ENCODE assay signal across 7 mouse cellular contexts in the genomic region with DNA sequence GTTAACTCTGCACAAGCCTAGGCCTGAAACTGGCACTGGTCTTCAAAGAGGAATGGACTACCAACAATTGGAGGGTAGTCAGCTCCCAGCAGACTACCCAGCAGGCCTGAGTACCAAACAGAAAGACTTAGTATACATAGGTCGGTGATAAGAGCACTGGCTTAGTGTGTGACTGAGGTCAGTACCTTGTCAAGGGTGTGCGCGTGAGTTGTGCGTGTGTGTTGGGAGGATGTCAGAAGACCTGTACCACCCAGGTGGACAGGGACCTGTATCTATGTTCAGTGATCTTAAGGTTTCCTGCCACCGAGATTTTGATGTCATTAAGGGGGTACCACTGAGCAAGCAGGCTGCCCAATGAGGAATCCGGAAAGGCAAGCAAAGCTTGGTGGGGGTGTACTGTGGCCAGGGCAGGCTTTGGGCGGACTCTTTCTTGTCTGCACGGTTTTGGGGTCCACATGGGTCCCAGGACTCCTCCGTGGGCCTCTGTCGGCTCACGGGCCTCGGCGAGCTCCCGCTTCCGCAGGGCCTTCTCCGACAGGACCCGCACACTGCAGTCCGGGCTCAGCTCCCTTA. TPM values are rescaled to one million over a fixed set of nuclear protein-coding genes. Genes with fewer than 3 reads are reported as not detected.
A peak's percentile ranks its signal among the peaks of the same experiment; 100 is the strongest.
DNase-seq lines count a peak whose midpoint lies in the region; ATAC-seq and TF ChIP-seq lines count a peak whose summit lies in the region.

No protein-coding gene starts in this region.

- 8% methylated on average over 18 of the region's 18 CpGs for WGBS in lung, embryonic 14.5 days
- 12% methylated on average over 18 of the region's 18 CpGs for WGBS in embryonic facial prominence, embryonic 12.5 days
- 16% methylated on average over 18 of the region's 18 CpGs for WGBS in neural tube, embryonic 12.5 days

- no peaks in the 10 kb centered on the region for H3K27me3 ChIP-seq in lung, embryonic 14.5 days (ENCODE audit: insufficient read depth, low read length)
- H3K27me3 ChIP-seq in embryonic facial prominence, embryonic 12.5 days, result no peaks in the 10 kb centered on the region
- H3K27me3 ChIP-seq in neural tube, embryonic 12.5 days (replicated peaks), result no peaks in the 10 kb centered on the region

- no peaks in the 10 kb centered on the region for H3K4me1 ChIP-seq in lung, embryonic 14.5 days (ENCODE audit: insufficient read depth)
- H3K4me1 ChIP-seq in embryonic facial prominence, embryonic 12.5 days, result peaks cover 4% of the 10 kb centered on the region; the same call in 1 of the 2 replicates
- peaks cover 6% of the 10 kb centered on the region; the same call in 1 of the 2 replicates for H3K4me1 ChIP-seq in neural tube, embryonic 12.5 days

- H3K4me3 ChIP-seq in lung, embryonic 14.5 days (ENCODE audit: low read depth, low read length), result peak overlapping the region; percentile 72
- H3K4me3 ChIP-seq in embryonic facial prominence, embryonic 12.5 days, result peak overlapping the region; percentile 80
- peak overlapping the region; percentile 67 for H3K4me3 ChIP-seq in neural tube, embryonic 12.5 days

- peak; percentile 78; the same call in 1 of the 2 replicates for ATAC-seq in lung, embryonic 14.5 days (ENCODE audit: insufficient read depth)
- ATAC-seq in embryonic facial prominence, embryonic 12.5 days (ENCODE audit: insufficient number of reproducible peaks, insufficient read depth, low FRiP score, low TSS enrichment), result no peak; the same call in 1 of the 2 replicates
- ATAC-seq in neural tube, embryonic 12.5 days (ENCODE audit: low FRiP score, low read depth), result peak; percentile 82

- no peaks in the 10 kb centered on the region for H3K9me3 ChIP-seq in lung, embryonic 14.5 days (ENCODE audit: low read depth, low read length)
- H3K9me3 ChIP-seq in embryonic facial prominence, embryonic 12.5 days, result no peaks in the 10 kb centered on the region
- no peaks in the 10 kb centered on the region for H3K9me3 ChIP-seq in neural tube, embryonic 12.5 days

- no peak for TF ChIP-seq CTCF in lung, embryonic 14.5 days (IDR thresholded peaks at IDR 0.05; ENCODE audit: low read depth)

- DNase-seq in lung, embryonic 14.5 days, result peak; percentile 28
- DNase-seq in lung, postnatal 10 days, result no peak
- peak; percentile 37 for DNase-seq in induced T-regulatory cell, adult 2 months (ENCODE audit: low read depth)
- DNase-seq in adipocyte (ENCODE audit: low spot score), result no peak
- DNase-seq in adrenal gland, postnatal 36 days, result no peak

- no peaks in the 10 kb centered on the region for H3K36me3 ChIP-seq in lung, embryonic 14.5 days (ENCODE audit: insufficient read depth)
- no peaks in the 10 kb centered on the region for H3K36me3 ChIP-seq in embryonic facial prominence, embryonic 12.5 days
- H3K36me3 ChIP-seq in neural tube, embryonic 12.5 days, result no peaks in the 10 kb centered on the region

- H3K27ac ChIP-seq in lung, embryonic 14.5 days (ENCODE audit: low read depth), result peak overlapping the region; percentile 75; the same call in 1 of the 2 replicates
- peak overlapping the region; percentile 87 for H3K27ac ChIP-seq in embryonic facial prominence, embryonic 12.5 days
- H3K27ac ChIP-seq in neural tube, embryonic 12.5 days, result peak overlapping the region; percentile 82

- H3K4me2 ChIP-seq in lung, embryonic 14.5 days, result peak overlapping the region; percentile 86
- H3K4me2 ChIP-seq in embryonic facial prominence, embryonic 12.5 days (replicated peaks), result peak overlapping the region; percentile 83
- H3K4me2 ChIP-seq in neural tube, embryonic 12.5 days (replicated peaks), result peak overlapping the region; percentile 92

- peak overlapping the region; percentile 90 for H3K9ac ChIP-seq in lung, embryonic 14.5 days
- H3K9ac ChIP-seq in embryonic facial prominence, embryonic 12.5 days, result peak overlapping the region; percentile 92
- peak overlapping the region; percentile 87 for H3K9ac ChIP-seq in neural tube, embryonic 12.5 days

RNA-seq across cellular contexts. Expression of a gene that starts 0.5 kb away (rescaled TPM):
- 29.8 and 30.0 TPM in 2 replicates for polyA plus RNA-seq in lung, embryonic 14.5 days (2014; fragmentation: Nextera tagmentation; extraction: Ambion mirVana)
- polyA plus RNA-seq in embryonic facial prominence, embryonic 12.5 days (2016; fragmentation: Nextera tagmentation; extraction: Ambion mirVana), result 28.5 and 28.6 TPM in 2 replicates
- polyA plus RNA-seq in neural tube, embryonic 12.5 days (2016; fragmentation: Nextera tagmentation; extraction: Ambion mirVana), result 16.8 and 18.8 TPM in 2 replicates
- total RNA-seq in adrenal gland, postnatal 36 days (2021), result 10 to 100 TPM; 14.3 to 16.5 TPM

RNA-seq across cellular contexts. Expression of a gene that starts 13.9 kb away (rescaled TPM):
- polyA plus RNA-seq in lung, embryonic 14.5 days (2014; fragmentation: Nextera tagmentation; extraction: Ambion mirVana), result 8.0 and 9.5 TPM in 2 replicates
- 36.0 and 40.1 TPM in 2 replicates for polyA plus RNA-seq in embryonic facial prominence, embryonic 12.5 days (2016; fragmentation: Nextera tagmentation; extraction: Ambion mirVana)
- polyA plus RNA-seq in neural tube, embryonic 12.5 days (2016; fragmentation: Nextera tagmentation; extraction: Ambion mirVana), result 114 and 117 TPM in 2 replicates
- 10 to 100 TPM in 1 of 2 experiments, 1 to 10 TPM in 1; 9.8 to 11.4 TPM for total RNA-seq in adrenal gland, postnatal 36 days (2021)

RNA-seq across cellular contexts. Expression of a gene that starts 58.8 kb away (rescaled TPM):
- 0.39 and 0.53 TPM in 2 replicates for polyA plus RNA-seq in lung, embryonic 14.5 days (2014; fragmentation: Nextera tagmentation; extraction: Ambion mirVana)
- polyA plus RNA-seq in embryonic facial prominence, embryonic 12.5 days (2016; fragmentation: Nextera tagmentation; extraction: Ambion mirVana), result 8.5 and 10.8 TPM in 2 replicates
- polyA plus RNA-seq in neural tube, embryonic 12.5 days (2016; fragmentation: Nextera tagmentation; extraction: Ambion mirVana), result 99.8 and 114 TPM in 2 replicates
- 10 to 100 TPM; 19.9 to 20.2 TPM for total RNA-seq in adrenal gland, postnatal 36 days (2021)

Comparison
In these comparisons a context has a peak if more than half of its experiments do, and no peak if none do; other contexts are left out.
1. DNase-seq: peak in lung, embryonic 14.5 days (single experiment) and induced T-regulatory cell, adult 2 months (single experiment); none in lung, postnatal 10 days (single experiment), adipocyte (single experiment) and adrenal gland, postnatal 36 days (0 of 2).
2. Peak in every context shown above with its lines, with median percentiles within 50 percentile points of each other: H3K27ac ChIP-seq, H3K4me2 ChIP-seq, H3K4me3 ChIP-seq and H3K9ac ChIP-seq.